Mouse (Mus musculus) forebrain, embryonic 15.5 days (tissue): ENCODE data around the gene Gstt4. TPM values are rescaled to one million over a fixed set of nuclear protein-coding genes. Genes with fewer than 3 reads are reported as not detected.
"Not testable (repeated sequence)": the region's sequence is repeated elsewhere in the genome, so short reads cannot be mapped to it uniquely, and the experiment has no call there.

ENCODE experiments used
- ATAC-seq: fragments of 200-750 bp; cut with Nextera tagmentation; replicated peaks from 2 replicates; pipeline ENCODE4 v1.8.0; 2017; ENCODE audit warnings: mild to moderate bottlenecking, moderate TSS enrichment, moderate library complexity
- H3K27ac ChIP-seq: fragments of 300-500 bp; sonication (generic); replicated peaks from 2 replicates; pipeline ENCODE4 v1.5.1; 2015; ENCODE audit warnings: mild to moderate bottlenecking, inconsistent platforms
- H3K27me3 ChIP-seq: fragments of 300-500 bp; sonication (generic); 2 replicates; pipeline ENCODE4 v1.6.1; 2015; ENCODE audit warnings: inconsistent platforms
- H3K36me3 ChIP-seq: fragments of 300-500 bp; sonication (generic); 2 replicates; pipeline ENCODE4 v1.6.1; 2015; ENCODE audit warnings: mild to moderate bottlenecking, inconsistent platforms
- H3K4me1 ChIP-seq: fragments of 300-500 bp; sonication (generic); 2 replicates; pipeline ENCODE4 v1.6.1; 2015; ENCODE audit warnings: inconsistent platforms
- H3K4me2 ChIP-seq: fragments of 300-500 bp; sonication (generic); replicated peaks from 2 replicates; pipeline ENCODE4 v1.6.1; 2015; ENCODE audit warnings: mild to moderate bottlenecking, inconsistent platforms
- H3K4me3 ChIP-seq: fragments of 300-500 bp; sonication (generic); 2 replicates; pipeline ENCODE4 v1.5.1; 2015; ENCODE audit warnings: mild to moderate bottlenecking, inconsistent platforms
- H3K9ac ChIP-seq: fragments of 300-500 bp; sonication (generic); replicated peaks from 2 replicates; pipeline ENCODE4 v1.6.1; 2015; ENCODE audit warnings: mild to moderate bottlenecking, inconsistent platforms
- H3K9me3 ChIP-seq: fragments of 300-500 bp; sonication (generic); 2 replicates; pipeline ENCODE4 v1.6.1; 2016; ENCODE audit warnings: inconsistent platforms
- WGBS: fragments of 180-500 bp; shearing (Covaris S2); methylation state at CpG from one replicate; pipeline ENCODE4 v1.1.7; 2015; ENCODE audit warnings: mixed read lengths; 5-methylcytosine and 5-hydroxymethylcytosine counted together
- polyA plus RNA-seq: library from polyadenylated mRNA; unstranded; fragments of >200 nt; fragmentation: Nextera tagmentation; extraction: Ambion mirVana; gene quantifications from 2 replicates; pipeline ENCODE4 v1.2.1, GENCODE M21; 2015

Gstt4 gene
- polyA plus RNA-seq, 1 experiment from 2014 or later, result not detected

- no peak overlapping the region for H3K4me2 ChIP-seq
- 22% methylated on average over 10 of the region's 10 CpGs for WGBS
- peak; percentile 54; the same call in 1 of the 2 replicates for ATAC-seq
Observed at GRCm38 (mm10) chr10:75853452-75853851, 31.1 kb upstream of the Gstt4 start.

GRCm38 (mm10) chr10:75852539-75853125 is 30.3 kb upstream of the Gstt4 start:
- 96% methylated on average over 12 of the region's 12 CpGs for WGBS
- H3K4me1 ChIP-seq, result peaks cover 1% of the 10 kb centered on the region
- 0 out of 2 replicates have a peak, but pooled peaks cover under 1% of the 10 kb centered on the region for H3K36me3 ChIP-seq
- H3K27me3 ChIP-seq, result no peaks in the 10 kb centered on the region
- no peak for ATAC-seq
- H3K4me2 ChIP-seq, result no peak overlapping the region
- H3K9ac ChIP-seq, result no peak overlapping the region
- H3K9me3 ChIP-seq, result no peaks in the 10 kb centered on the region
- no peak overlapping the region for H3K4me3 ChIP-seq
- no peak overlapping the region for H3K27ac ChIP-seq

More at GRCm38 (mm10) chr10:75853452-75853851, 31.1 kb upstream of the Gstt4 start:
- Histone ChIP-seq H3K4me3 (no peak overlapping the region), H3K9me3 (no peaks in the 10 kb centered on the region), H3K9ac (no peak overlapping the region), H3K4me1 (peaks cover 9% of the 10 kb centered on the region), H3K27me3 (no peaks in the 10 kb centered on the region), H3K36me3 (0 out of 2 replicates have a peak, but pooled peaks cover 3% of the 10 kb centered on the region), H3K27ac (no peak overlapping the region)

GRCm38 (mm10) chr10:75851681-75852080 is 29.3 kb upstream of the Gstt4 start:
- no peaks in the 10 kb centered on the region for H3K27me3 ChIP-seq
- H3K27ac ChIP-seq, result no peak overlapping the region
- H3K4me3 ChIP-seq, result no peak overlapping the region
- H3K9me3 ChIP-seq, result no peaks in the 10 kb centered on the region
- no peak for ATAC-seq
- H3K4me1 ChIP-seq, result no peaks in the 10 kb centered on the region; the same call in 1 of the 2 replicates
- no peak overlapping the region for H3K9ac ChIP-seq
- H3K36me3 ChIP-seq, result no peaks in the 10 kb centered on the region
- 35% methylated on average over 3 of the region's 3 CpGs for WGBS
- no peak overlapping the region for H3K4me2 ChIP-seq

- ATAC-seq, result no peak
- Histone ChIP-seq H3K9me3 (no peaks in the 10 kb centered on the region), H3K4me3 (no peak overlapping the region), H3K4me1 (no peaks in the 10 kb centered on the region; the same call in 1 of the 2 replicates), H3K27me3 (no peaks in the 10 kb centered on the region), H3K4me2 (no peak overlapping the region), H3K36me3 (no peaks in the 10 kb centered on the region), H3K9ac (no peak overlapping the region), H3K27ac (no peak overlapping the region)
- WGBS, result 6% methylated on average over 6 of the region's 6 CpGs
Observed at GRCm38 (mm10) chr10:75851076-75851475, 28.7 kb upstream of the Gstt4 start.

GRCm38 (mm10) chr10:75848382-75848781 is 26.0 kb upstream of the Gstt4 start:
- Histone ChIP-seq H3K27ac (no peak overlapping the region), H3K9me3 (no peaks in the 10 kb centered on the region), H3K27me3 (no peaks in the 10 kb centered on the region), H3K4me1 (no peaks in the 10 kb centered on the region; the same call in 1 of the 2 replicates), H3K36me3 (no peaks in the 10 kb centered on the region), H3K4me2 (no peak overlapping the region), H3K4me3 (no peak overlapping the region), H3K9ac (no peak overlapping the region)
- WGBS, result 33% methylated on average over 3 of the region's 3 CpGs
- ATAC-seq, result no peak

GRCm38 (mm10) chr10:75845306-75845930 is 23.1 kb upstream of the Gstt4 start:
- H3K36me3 ChIP-seq, result no peaks in the 10 kb centered on the region

GRCm38 (mm10) chr10:75844800-75845199 is 22.5 kb upstream of the Gstt4 start:
- no peaks in the 10 kb centered on the region for H3K27me3 ChIP-seq
- no peak for ATAC-seq
- 40% methylated on average over 1 of the region's 1 CpGs for WGBS
- no peaks in the 10 kb centered on the region for H3K36me3 ChIP-seq
- no peak overlapping the region for H3K27ac ChIP-seq
- no peaks in the 10 kb centered on the region for H3K9me3 ChIP-seq
- H3K9ac ChIP-seq, result no peak overlapping the region
- H3K4me1 ChIP-seq, result no peaks in the 10 kb centered on the region; the same call in 1 of the 2 replicates
- H3K4me2 ChIP-seq, result no peak overlapping the region
- no peak overlapping the region for H3K4me3 ChIP-seq

More at GRCm38 (mm10) chr10:75845306-75845930, 23.1 kb upstream of the Gstt4 start:
- no peak overlapping the region for H3K27ac ChIP-seq
- H3K9me3 ChIP-seq, result no peaks in the 10 kb centered on the region
- 87% methylated on average over 6 of the region's 6 CpGs for WGBS
- H3K9ac ChIP-seq, result no peak overlapping the region
- H3K4me2 ChIP-seq, result no peak overlapping the region
- no peak for ATAC-seq
- no peak overlapping the region for H3K4me3 ChIP-seq
- H3K27me3 ChIP-seq, result no peaks in the 10 kb centered on the region
- H3K4me1 ChIP-seq, result no peaks in the 10 kb centered on the region; the same call in 1 of the 2 replicates

GRCm38 (mm10) chr10:75843898-75844297 is 21.6 kb upstream of the Gstt4 start:
- H3K27me3 ChIP-seq, H3K4me2 ChIP-seq, H3K9ac ChIP-seq, H3K4me3 ChIP-seq, H3K36me3 ChIP-seq, H3K9me3 ChIP-seq, H3K27ac ChIP-seq, ATAC-seq, H3K4me1 ChIP-seq: not testable (repeated sequence)
- WGBS, result 79% methylated on average over 6 of the region's 6 CpGs

- Histone ChIP-seq H3K4me3 (no peak overlapping the region), H3K9me3 (no peaks in the 10 kb centered on the region), H3K27me3 (peaks cover 7% of the 10 kb centered on the region), H3K4me1 (peaks cover 30% of the 10 kb centered on the region), H3K36me3 (no peaks in the 10 kb centered on the region), H3K4me2 (no peak overlapping the region), H3K9ac (no peak overlapping the region), H3K27ac (no peak overlapping the region)
- WGBS, result 87% methylated on average over 10 of the region's 10 CpGs
- ATAC-seq, result no peak
Observed at GRCm38 (mm10) chr10:75839092-75839491, 16.7 kb upstream of the Gstt4 start.

- Histone ChIP-seq H3K27ac (peak within 1 kb of the TSS; percentile 76), H3K4me3 (peak within 1 kb of the TSS; percentile 50), H3K4me1 (peaks cover 37% of the 10 kb centered on the region), H3K36me3 (no peaks in the 10 kb centered on the region), H3K9ac (peak within 1 kb of the TSS; percentile 59), H3K9me3 (no peaks in the 10 kb centered on the region), H3K4me2 (peak within 1 kb of the TSS; percentile 65), H3K27me3 (peaks cover 20% of the 10 kb centered on the region)
- ATAC-seq, result peak; percentile 84
- WGBS, result under 1% methylated on average over 21 of the region's 21 CpGs
Observed at GRCm38 (mm10) chr10:75837248-75837759, 15.0 kb upstream of the Gstt4 start, which contains the start of gene Gstt2. TSS of gene Gstt2 (minus strand) at chr10:75837424.

GRCm38 (mm10) chr10:75835761-75836531 is 13.6 kb upstream of the Gstt4 start:
- Histone ChIP-seq H3K4me3 (peak overlapping the region; percentile 25), H3K9me3 (no peaks in the 10 kb centered on the region), H3K36me3 (no peaks in the 10 kb centered on the region), H3K27ac (no peak overlapping the region), H3K4me2 (peak overlapping the region; percentile 59), H3K27me3 (peaks cover 20% of the 10 kb centered on the region), H3K4me1 (peaks cover 37% of the 10 kb centered on the region), H3K9ac (no peak overlapping the region)
- 22% methylated on average over 9 of the region's 10 CpGs for WGBS
- ATAC-seq, result no peak

- H3K27me3 ChIP-seq, result peaks cover 20% of the 10 kb centered on the region
- H3K9ac ChIP-seq, result peak overlapping the region; percentile 10; the same call in 1 of the 2 replicates
- WGBS, result 4% methylated on average over 10 of the region's 10 CpGs
- H3K4me1 ChIP-seq, result peaks cover 37% of the 10 kb centered on the region
- no peak; the same call in 1 of the 2 replicates for ATAC-seq
- no peaks in the 10 kb centered on the region for H3K36me3 ChIP-seq
- no peaks in the 10 kb centered on the region for H3K9me3 ChIP-seq
- H3K4me3 ChIP-seq, result peak overlapping the region; percentile 25
- peak overlapping the region; percentile 59 for H3K4me2 ChIP-seq
- no peak overlapping the region for H3K27ac ChIP-seq
Observed at GRCm38 (mm10) chr10:75835307-75835706, 13.0 kb upstream of the Gstt4 start.
